Mouse (Mus musculus): Measurements from ENCODE around the gene Trim7.
"Not testable (repeated sequence)": the region's sequence is repeated elsewhere in the genome, so short reads cannot be mapped to it uniquely, and the experiment has no call there.

The Trim7 gene

DNA sequence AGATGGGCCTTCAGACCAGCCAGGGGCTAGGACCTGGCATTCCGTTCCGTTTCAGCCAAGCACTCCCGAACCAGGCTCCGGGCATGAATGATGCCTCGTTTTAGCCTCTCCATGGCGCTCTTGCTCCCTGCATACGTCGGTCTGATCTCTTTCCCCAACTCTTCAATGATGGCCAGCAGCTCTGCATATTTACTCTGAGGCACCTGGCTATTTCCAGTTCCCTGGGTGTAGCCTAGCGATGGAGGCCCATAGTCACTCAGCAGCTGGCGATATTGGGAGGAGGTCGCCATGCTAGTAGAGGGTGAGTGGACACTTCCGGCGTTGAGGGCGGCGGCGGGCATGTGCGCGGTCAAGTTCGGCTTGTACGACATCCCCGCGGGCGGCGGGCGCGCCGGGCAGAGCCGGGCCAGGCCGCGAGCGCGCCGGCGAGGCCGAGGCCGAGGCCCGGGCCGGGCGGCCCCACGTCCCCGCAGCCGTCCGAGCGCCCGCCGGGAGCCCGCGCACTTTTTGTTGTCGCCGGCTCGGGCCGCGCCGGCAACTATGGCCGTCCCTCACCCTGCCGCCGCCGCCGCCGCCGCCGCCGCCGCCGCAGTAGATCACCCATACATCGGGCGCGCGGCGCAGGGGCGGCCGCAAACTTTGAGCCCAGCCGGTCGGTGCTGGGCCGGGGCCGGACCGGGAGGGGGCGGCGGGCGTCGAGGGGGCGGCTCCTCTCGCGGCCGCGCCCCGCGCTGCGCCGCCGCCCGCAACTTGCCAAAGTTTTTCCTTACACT, at the start of gene Trim7, which contains the start of gene Gm12184:
TSS of gene Trim7 (plus strand) at position 162 of the 773 bp plus-strand sequence.
TSS of gene Gm12184 (minus strand) at position 677 of the 773 bp plus-strand sequence.
- peak; percentile 74 for ATAC-seq (ENCODE audit: insufficient number of reproducible peaks, low FRiP score, low TSS enrichment)

DNA sequence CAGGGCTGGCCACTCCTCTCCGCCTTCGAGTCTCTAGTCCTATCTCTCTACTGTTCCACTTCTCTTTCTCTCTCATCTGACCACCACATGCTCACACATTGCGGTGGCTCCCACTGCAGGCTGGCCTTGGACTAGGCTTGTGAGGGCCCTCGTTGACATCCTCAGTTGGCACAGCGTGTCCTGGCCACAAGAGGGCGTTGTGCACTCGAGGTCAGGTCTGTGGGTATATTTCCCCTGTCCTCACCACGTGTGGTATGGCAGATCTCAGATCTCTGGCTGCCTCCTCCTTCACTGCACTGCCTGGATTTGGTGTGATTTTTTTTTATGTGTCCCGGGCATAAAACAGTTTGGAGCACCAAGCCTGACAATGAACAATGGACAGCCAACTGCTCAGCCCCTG, 49.3 kb upstream of the Trim7 start:
- no peak for ATAC-seq (ENCODE audit: insufficient number of reproducible peaks, low FRiP score, low TSS enrichment)

DNA sequence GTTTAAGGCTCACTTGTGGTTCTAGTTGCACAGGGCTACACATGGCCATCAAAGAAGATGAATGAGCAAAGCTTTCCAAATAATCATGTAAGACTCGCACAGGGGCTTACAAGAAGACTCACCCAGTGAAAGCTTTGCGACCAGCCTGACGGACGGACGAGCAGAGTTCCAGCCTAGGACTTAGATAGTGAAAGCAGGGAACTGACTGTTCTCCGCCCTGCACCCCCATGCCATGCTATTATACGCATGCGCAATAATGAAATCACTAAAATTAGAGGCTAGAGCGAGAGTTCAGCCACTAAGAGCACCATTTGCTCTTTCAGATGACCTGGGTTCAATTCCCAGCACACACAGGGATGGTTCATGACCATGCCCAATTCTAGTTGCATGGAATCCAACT, 48.6 kb upstream of the Trim7 start:
- no peak for ATAC-seq (ENCODE audit: insufficient number of reproducible peaks, low FRiP score, low TSS enrichment)

DNA sequence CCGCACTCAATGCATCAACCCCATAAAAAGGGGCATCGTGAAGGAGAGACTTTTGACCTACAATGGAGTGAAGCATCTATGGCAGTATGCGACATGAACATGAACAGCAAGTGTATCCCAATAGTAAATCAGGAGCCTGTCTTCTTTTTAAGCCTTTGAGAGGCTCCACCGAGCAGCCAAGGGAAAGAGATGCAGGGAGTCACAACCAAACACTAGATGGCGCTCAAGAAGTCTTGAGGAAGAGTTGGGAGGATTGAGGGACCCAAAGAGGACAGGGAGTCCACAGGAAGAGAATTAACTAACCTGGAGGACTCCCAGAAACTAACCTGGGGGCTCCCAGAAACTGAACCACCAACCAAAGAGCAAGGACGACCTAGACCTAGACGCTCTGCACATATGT, 46.5 kb upstream of the Trim7 start:
- no peak for ATAC-seq (ENCODE audit: insufficient number of reproducible peaks, low FRiP score, low TSS enrichment)

DNA sequence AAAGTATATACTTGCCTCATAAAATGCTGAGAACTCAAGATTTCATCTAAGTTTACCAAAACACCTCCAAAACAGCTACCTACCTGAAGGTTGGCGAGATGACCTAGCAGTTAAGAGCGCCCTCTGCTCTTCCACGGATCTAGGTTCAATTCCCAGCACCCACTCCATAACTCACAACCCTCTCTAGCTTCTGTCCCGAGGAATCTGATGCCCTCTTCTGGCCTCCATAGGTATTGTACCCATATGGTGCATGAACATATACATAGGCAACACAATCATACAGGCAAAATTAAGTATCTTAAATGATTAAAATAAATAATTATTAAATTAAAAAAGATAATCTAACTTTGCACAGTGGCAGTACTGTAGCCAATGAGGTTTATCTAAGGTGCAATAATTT, 43.7 kb upstream of the Trim7 start:
- ATAC-seq (ENCODE audit: insufficient number of reproducible peaks, low FRiP score, low TSS enrichment): no peak

DNA sequence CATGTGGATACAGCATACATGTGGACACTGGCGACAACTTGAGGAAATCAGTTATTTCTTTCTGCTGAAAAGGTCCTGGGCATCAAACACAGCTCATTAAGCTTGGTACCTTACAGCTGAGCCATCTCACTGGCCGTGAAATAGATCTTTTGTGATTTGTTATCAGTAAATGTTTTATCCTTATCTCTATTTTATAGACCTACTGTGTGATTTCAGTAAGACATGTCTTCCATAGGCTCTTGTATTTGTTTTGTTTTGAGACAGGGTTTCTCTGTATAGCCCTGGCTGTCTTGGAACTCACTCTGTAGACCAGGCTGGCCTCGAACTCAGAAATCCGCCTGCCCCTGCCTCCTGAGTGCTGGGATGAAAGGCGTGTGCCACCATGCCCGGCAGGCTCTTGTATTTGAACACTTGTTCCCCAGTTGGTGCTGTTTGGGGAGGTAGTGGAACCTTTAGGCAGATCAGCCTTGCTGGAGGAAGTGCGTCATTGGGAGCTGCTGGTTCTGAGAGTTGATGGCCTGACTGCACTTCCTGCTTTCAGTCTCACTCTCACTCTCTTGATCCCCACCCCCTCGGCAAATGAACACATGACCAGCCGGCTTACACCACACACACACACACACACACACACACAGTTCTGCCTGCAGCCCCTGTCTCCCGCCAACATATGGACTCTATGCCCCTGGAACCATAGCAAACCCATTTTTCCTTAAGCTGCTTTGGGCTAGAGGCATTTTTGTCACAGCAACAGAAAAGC, 38.3 kb upstream of the Trim7 start:
- ATAC-seq (ENCODE audit: insufficient number of reproducible peaks, low FRiP score, low TSS enrichment): no peak

DNA sequence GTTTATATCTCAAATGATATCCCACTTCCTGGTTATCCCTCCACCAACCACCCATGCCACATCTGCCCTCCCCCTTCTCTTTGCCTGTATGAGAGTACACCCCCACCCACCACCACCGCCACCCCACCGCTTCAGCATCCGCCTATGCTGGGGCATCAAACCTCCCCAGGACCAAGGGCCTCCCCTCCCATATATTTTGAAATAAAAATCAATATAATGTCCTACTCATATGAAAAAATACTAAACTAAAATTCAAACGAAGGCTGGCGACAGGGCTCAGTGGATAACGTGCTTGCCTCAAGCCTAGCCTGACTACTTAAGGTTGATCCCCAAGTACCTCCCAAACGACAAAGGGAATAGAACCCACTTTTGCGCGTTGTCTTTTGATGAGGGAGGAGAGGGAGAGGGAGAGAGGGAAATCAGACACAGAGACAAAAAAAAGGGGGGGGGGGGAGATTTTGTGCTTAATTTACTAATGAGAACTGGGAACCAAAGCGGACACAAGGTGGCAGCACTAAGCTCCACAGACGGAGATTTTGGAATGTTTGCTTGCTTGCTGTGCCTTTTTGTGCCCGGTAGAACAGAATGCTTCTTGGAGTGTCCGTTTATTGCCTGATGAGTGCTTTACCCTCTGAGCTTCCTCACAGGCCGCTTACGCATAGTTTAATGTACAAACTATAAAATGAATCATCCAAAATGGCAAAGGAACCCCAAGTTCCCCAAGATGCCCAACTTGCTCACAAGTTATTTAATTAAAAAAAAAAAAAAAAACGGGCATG, 37.4 kb upstream of the Trim7 start:
- ATAC-seq (ENCODE audit: insufficient number of reproducible peaks, low FRiP score, low TSS enrichment): peak; percentile 75

DNA sequence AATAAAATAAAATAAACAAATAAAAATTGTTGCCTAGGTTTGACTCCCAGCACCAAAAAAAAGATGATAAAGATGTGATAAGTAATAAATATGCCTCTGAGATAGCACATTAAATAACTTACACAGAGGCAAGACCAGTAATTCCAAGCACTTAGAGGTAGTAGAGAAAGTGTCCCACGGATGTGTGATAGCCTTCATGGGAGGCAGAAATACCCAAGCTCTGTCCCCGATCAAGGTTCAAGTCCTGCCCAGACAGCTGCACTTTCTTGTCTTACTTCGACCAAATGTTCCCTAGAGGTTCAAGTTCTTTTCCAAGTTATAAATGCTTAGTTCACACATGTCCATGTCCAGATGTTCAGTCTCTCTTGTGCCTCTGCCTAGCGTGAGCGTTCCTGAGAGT, 36.7 kb upstream of the Trim7 start:
- no peak for ATAC-seq (ENCODE audit: insufficient number of reproducible peaks, low FRiP score, low TSS enrichment)

DNA sequence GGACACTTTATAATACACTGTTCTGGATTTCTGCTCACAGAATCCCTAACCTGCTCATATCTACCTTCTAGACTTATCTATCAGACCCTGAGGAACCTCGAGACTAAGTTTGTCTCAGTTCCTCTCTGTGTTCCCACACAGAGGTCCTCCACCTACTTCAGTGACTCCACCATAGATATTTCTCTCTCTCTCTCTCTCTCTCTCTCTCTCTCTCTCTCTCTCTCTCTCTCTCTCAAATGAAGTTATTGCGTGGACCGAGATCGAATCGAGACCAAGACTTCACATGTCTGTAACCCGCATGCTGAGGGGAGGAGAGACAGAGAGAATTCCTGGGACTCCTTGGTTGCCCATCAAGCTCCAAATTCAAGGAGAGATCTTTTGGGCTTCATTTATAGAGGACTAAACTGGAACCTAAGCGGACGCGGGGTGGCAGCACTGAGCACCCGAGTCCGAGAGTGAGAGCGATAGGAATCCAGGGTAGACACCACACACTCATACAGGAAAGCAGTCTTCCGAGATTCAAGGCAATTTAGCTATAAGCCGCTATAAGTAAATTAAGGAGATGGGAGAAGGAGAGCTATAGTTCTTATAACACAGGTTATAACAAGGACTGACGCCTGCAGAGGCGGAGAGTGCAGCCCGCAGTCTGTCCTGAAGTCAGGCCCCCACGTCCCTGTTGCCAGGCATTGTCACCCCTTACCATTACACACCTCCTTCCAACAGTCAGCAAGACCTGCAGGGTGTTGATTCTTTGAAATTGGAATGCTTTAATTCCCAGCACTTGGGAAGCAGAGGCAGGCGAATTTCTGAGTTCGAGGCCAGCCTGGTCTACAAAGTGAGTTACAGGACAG, 35.7 kb upstream of the Trim7 start:
- ATAC-seq (ENCODE audit: insufficient number of reproducible peaks, low FRiP score, low TSS enrichment): peak; percentile 80; the same call in 1 of the 2 replicates

DNA sequence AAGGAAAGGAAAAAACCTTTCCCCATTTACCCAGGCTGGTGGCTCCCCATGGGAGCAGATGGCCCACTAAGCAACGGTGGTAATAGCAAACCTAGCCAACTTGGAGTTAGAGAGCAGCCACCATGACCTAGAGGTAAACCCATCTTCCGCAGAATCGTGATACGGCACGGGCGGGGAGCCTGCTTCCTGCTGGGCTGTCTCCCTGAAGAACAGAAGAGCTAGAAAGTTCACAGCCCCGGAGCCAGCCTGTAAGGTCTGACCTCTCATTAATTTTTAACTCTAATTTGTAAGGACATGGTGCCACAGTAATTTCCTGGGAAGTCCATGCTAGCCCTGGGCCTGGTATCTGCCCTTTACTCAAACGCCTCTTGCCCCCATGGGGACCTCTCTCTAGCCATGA, 35.0 kb upstream of the Trim7 start:
- no peak for ATAC-seq (ENCODE audit: insufficient number of reproducible peaks, low FRiP score, low TSS enrichment)

DNA sequence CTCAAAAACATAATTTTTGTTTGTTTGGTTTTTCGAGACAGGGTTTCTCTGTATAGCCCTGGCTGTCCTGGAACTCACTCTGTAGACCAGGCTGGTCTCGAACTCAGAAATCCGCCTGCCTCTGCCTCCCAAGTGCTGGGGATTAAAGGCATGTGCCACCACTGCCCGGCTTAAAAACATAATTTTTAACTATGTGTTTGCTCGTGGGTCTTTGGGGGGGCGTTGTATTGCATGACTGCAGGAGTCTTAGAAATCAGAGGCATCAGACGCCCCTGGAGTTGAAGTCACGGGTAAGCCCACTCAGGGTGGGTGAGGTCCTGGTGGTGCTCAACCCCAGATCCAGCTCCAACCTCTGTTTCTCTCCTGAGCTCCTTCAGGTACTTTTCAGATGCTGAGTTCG, 34.0 kb upstream of the Trim7 start:
- not testable (repeated sequence) for ATAC-seq (ENCODE audit: insufficient number of reproducible peaks, low FRiP score, low TSS enrichment)

DNA sequence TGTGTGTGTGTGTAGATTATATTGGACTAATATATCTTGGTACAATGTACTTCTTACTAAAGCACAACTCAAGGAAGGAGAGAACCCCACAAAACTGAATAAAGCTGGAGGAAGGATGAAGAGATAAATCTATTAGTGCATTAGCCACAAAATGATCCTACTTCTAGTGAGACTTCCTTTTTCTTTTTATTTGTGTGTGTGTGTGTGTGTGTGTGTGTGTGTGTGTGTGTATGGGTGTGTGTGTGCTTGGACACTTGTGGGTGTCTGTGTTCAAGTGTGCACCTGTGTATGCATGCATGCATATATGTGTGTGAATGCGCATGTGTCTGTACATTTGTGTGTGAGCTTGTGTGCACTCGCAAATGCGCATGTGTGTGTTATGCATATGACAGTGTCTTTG, 32.8 kb upstream of the Trim7 start:
- no peak for ATAC-seq (ENCODE audit: insufficient number of reproducible peaks, low FRiP score, low TSS enrichment)

DNA sequence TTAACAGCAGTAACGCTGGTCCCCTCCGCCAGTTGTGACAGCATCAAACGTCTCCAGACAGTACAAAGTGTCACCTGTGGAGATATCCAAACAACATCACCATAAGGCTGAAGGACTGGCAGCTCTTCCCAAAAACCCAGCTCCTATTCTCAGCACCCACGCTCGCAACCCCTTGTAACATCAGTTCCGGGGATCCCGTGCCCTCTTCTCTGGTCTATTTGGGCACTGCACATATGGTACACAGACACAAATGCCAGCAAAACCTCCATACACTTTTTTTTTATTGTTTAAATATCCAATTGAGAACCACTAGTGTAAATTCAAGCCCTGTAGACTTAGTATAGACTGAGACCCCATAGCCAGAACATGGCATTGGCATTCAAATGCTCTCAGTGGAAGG, 30.7 kb upstream of the Trim7 start:
- no peak for ATAC-seq (ENCODE audit: insufficient number of reproducible peaks, low FRiP score, low TSS enrichment)

DNA sequence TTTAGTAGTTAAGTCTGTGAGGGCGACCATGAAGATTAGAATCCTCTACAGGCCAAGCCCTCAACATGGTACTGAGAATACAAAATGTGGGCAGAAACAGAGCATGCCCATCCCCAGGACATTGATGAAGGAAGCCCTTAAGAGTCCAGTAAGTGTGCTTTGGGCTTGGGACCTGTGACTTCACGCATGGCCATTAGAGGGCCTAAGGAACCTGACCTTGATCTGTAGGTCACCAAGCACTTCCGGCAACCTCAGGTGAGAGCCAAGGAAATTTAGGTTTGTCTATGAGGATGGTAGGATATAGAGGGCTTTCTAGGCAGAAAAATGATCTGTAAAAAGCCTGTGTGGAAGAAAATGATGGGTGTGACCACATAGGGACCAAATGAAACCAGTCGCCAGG, 29.6 kb upstream of the Trim7 start:
- no peak for ATAC-seq (ENCODE audit: insufficient number of reproducible peaks, low FRiP score, low TSS enrichment)

DNA sequence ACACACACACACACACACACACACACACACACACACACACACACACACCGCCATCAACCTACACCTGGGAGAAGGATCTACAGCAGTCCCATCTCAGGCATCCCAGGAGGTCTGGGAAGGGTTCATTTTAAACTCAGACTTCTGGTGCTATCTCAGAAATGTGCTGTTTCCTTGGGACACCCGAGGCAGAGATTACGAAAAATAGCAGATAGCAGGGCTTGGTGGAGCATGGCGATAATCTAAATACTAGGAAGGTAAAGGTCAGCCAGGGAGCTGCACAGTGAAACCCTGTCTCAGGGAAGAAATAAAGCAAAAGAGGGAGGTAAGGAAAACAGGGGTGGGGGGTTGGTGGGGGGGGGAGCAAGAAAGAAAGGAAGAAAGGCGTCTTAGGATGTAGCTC, 28.7 kb upstream of the Trim7 start:
- no peak for ATAC-seq (ENCODE audit: insufficient number of reproducible peaks, low FRiP score, low TSS enrichment)

DNA sequence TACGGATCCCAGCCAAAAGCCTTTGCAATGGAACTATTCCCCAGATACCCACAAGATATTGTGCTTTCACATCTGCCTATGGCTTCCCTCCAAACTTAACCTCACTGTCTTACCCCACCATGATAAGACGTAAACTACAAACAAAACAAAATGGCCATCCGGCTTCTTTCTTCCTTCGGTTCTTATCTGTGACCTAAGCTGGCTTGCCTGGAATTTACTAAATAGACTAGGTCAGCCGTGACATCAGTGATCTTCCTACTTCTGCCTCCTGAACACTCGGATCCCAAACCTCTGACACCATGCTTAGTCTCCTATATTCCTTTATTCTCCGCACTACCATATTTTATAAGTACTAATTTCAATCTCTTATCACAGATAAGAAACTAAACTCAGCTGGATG, 27.6 kb upstream of the Trim7 start:
- no peak for ATAC-seq (ENCODE audit: insufficient number of reproducible peaks, low FRiP score, low TSS enrichment)

DNA sequence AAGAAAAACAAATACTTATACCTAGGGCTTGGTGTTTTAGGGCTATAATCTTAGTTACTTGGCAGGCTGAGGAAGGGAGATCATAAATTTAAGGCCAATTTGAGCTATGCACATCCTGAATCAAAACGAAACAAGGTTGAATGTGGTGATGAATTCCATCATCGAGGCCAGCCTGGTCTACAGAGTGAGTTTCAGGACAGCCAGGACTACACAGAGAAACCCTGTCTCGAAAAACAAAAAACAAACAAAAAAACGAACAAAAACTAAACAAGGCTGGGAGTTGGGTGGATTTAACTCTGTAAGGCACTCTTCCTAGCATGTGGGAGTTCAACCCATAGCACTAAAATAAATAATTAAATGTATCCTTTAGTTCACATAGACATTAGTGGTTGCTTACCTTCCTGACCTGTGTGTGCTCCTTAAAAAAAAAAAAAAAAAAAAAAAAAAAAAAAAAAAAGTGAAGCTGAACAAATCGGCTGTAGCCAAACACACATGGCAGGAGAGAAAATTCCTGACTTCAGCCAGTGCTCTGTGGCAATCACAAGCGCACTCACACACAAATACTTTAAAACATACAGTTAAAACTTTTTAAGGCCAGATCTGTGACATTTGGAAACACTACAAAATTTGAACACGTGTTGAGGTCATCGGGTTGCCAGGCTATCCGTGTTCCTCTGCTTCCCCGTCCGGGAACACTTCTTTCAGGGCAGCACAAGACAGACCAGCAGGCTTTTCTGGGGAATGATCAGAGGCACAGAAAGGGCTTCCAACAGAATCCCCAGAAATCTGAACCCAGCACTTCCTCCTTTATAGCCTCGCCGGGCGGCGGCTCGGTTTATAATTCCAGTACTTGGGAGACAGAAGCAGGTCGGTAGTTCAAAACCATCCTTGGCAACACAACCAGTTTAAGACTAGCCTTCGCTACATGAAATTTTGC, 26.7 kb upstream of the Trim7 start:
- ATAC-seq (ENCODE audit: insufficient number of reproducible peaks, low FRiP score, low TSS enrichment): no peak

DNA sequence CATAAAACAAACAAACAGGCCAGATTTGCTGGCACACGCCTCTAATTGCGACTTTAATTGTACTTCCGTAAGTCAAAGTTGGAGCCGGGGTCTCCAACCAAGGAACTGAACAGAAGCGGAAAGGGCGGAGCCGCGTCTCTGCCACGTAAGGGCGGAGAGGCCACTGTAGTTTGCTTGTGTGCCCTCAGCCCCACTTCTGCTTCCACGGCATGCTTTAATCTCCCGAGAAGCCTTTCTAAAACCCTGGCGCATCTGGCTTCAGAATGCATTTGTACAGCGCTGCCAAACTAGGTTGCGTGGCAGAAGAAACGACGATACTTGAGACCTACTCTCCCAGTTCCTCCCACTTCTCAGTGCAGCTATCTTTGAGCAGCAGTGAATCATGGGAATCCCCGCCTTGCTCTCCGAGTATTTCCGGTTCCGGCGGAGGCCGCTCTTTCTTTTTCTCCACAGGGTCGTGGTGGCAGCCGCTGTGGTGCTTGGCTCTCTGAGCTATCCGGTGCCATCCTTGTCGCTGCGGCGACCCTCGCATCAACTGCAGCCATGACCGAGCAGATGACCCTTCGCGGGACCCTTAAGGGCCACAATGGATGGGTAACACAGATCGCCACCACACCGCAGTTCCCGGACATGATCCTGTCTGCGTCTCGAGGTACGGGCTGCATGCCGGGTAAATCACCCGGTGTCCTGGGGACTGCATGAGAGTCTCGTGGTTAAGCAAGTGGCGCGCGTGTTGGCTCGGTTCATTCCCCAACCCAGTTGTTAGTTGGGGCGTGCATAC, 25.8 kb upstream of the Trim7 start, which contains the start of gene Rack1:
TSS of gene Rack1 (plus strand) at position 412 of the 781 bp plus-strand sequence.
- peak; percentile 93 for ATAC-seq (ENCODE audit: insufficient number of reproducible peaks, low FRiP score, low TSS enrichment)

Measured in cerebellum, adult (tissue).